Mouse (Mus musculus) MEL (cell line): Measurements from ENCODE around the gene Vegfb. TPM values are rescaled to one million over a fixed set of nuclear protein-coding genes. Genes with fewer than 3 reads are reported as not detected.

Experiments
- DNase-seq: peaks from one replicate; pipeline ENCODE4 v3.0.0; 2011; ENCODE audit warnings: low read depth, low spot score
- H3K27ac ChIP-seq: 2 replicates; pipeline ENCODE4 v1.5.1; 2012; ENCODE audit warnings: low read depth, mild to moderate bottlenecking, control low read depth, low read length, moderate library complexity; ENCODE audit not compliant: control insufficient read depth
- H3K27me3 ChIP-seq, 2 experiments: fragments of 150-350 bp in 1 of 2; sonication (generic) in 1 of 2; 2 replicates each; pipeline ENCODE4 v1.6.1; 2012; ENCODE audit warnings: low read length in 2 of 2, mild to moderate bottlenecking in 2 of 2, improper control_type of control experiment in 1 of 2, moderate library complexity in 1 of 2; ENCODE audit not compliant: insufficient read depth in 2 of 2, control insufficient read depth in 1 of 2
- H3K36me3 ChIP-seq, 2 experiments: 2 replicates each; pipeline ENCODE4 v1.6.1; 2012 to 2014; ENCODE audit warnings: low read length in 2 of 2, improper control_type of control experiment in 1 of 2, inconsistent platforms in 1 of 2, mild to moderate bottlenecking in 1 of 2; ENCODE audit not compliant: insufficient read depth in 2 of 2, control insufficient read depth in 1 of 2
- H3K4me1 ChIP-seq, 2 experiments: fragments of 150-350 bp in 1 of 2; sonication (generic) in 1 of 2; 2 replicates each; pipeline ENCODE4 v1.6.1; 2012; ENCODE audit warnings: low read length in 2 of 2, improper control_type of control experiment in 1 of 2, mild to moderate bottlenecking in 1 of 2; ENCODE audit not compliant: insufficient read depth in 2 of 2, control insufficient read depth in 1 of 2
- H3K4me3 ChIP-seq, 2 experiments: fragments of 150-350 bp in 1 of 2; sonication (generic) in 1 of 2; 2 replicates each; pipeline ENCODE4 v1.5.1; 2012; ENCODE audit warnings: low read depth in 2 of 2, low read length in 2 of 2, mild to moderate bottlenecking in 2 of 2, moderate library complexity in 2 of 2, control low read depth in 1 of 2, improper control_type of control experiment in 1 of 2; ENCODE audit not compliant: control insufficient read depth in 1 of 2, insufficient read depth in 1 of 2
- H3K79me2 ChIP-seq: 2 replicates; pipeline ENCODE4 v1.6.1; 2012; ENCODE audit warnings: mild to moderate bottlenecking, low read length, moderate library complexity; ENCODE audit not compliant: control insufficient read depth, poor library complexity, insufficient read depth
- H3K9ac ChIP-seq: 2 replicates; pipeline ENCODE4 v1.6.1; 2012; ENCODE audit warnings: low read depth, mild to moderate bottlenecking, control low read depth, low read length, moderate library complexity; ENCODE audit not compliant: control insufficient read depth, poor library complexity, severe bottlenecking
- H3K9me3 ChIP-seq: fragments of 150-350 bp; sonication (generic); replicated peaks from 2 replicates; pipeline ENCODE4 v1.6.1; 2012; ENCODE audit warnings: mild to moderate bottlenecking, low read length, improper control_type of control experiment, moderate library complexity; ENCODE audit not compliant: insufficient read depth
- BHLHE40 ChIP-seq: IDR thresholded peaks from 2 replicates; pipeline ENCODE4 v1.6.1; 2012; ENCODE audit warnings: low read depth, mild to moderate bottlenecking, inconsistent platforms, low read length, improper control_type of control experiment, borderline replicate concordance
- CHD1 ChIP-seq: IDR thresholded peaks from 2 replicates; pipeline ENCODE4 v1.6.1; 2012; ENCODE audit warnings: low read depth, mild to moderate bottlenecking, inconsistent platforms, low read length, improper control_type of control experiment
- CHD2 ChIP-seq: IDR thresholded peaks from 2 replicates; pipeline ENCODE4 v1.6.1; 2011; ENCODE audit warnings: low read length, improper control_type of control experiment
- CTCF ChIP-seq, 3 experiments: IDR thresholded peaks in 2 of 3; conservative IDR thresholded peaks in 1 of 3; 2 replicates each; pipeline ENCODE4 v1.5.1; 2011 to 2012; ENCODE audit warnings: low read length in 3 of 3, low read depth in 2 of 3, mild to moderate bottlenecking in 2 of 3, improper control_type of control experiment in 1 of 3, inconsistent platforms in 1 of 3, mixed read lengths in 1 of 3, moderate library complexity in 1 of 3; ENCODE audit not compliant: control insufficient read depth in 1 of 3, insufficient read depth in 1 of 3, poor library complexity in 1 of 3, severe bottlenecking in 1 of 3
- E2F4 ChIP-seq: IDR thresholded peaks from 2 replicates; pipeline ENCODE4 v1.6.1; 2011; ENCODE audit warnings: low read depth, low read length, improper control_type of control experiment, borderline replicate concordance
- EP300 ChIP-seq, 2 experiments: IDR thresholded peaks; 2 replicates each; pipeline ENCODE4 v1.6.1; 2011; ENCODE audit warnings: improper control_type of control experiment in 2 of 2, low read length in 2 of 2, low read depth in 1 of 2, mild to moderate bottlenecking in 1 of 2
- GABPA ChIP-seq: IDR thresholded peaks from 2 replicates; pipeline ENCODE4 v1.6.1; 2012; ENCODE audit warnings: low read depth, mild to moderate bottlenecking, inconsistent platforms, low read length, improper control_type of control experiment, moderate library complexity
- GATA1 ChIP-seq: IDR thresholded peaks from 2 replicates; pipeline ENCODE4 v1.6.1; 2011; ENCODE audit warnings: low read depth, low read length, improper control_type of control experiment
- HCFC1 ChIP-seq: IDR thresholded peaks from 2 replicates; pipeline ENCODE4 v1.6.1; 2012; ENCODE audit warnings: low read depth, mild to moderate bottlenecking, inconsistent platforms, low read length, improper control_type of control experiment, moderate library complexity
- JUND ChIP-seq: IDR thresholded peaks from 2 replicates; pipeline ENCODE4 v1.6.1; 2011; ENCODE audit warnings: low read depth, mild to moderate bottlenecking, improper control_type of control experiment, low read length
- KAT2A ChIP-seq: conservative IDR thresholded peaks from 2 replicates; pipeline ENCODE4 v1.6.1; 2012; ENCODE audit warnings: low read depth, low read length, improper control_type of control experiment, inconsistent platforms
- MAFK ChIP-seq: IDR thresholded peaks from 2 replicates; pipeline ENCODE4 v1.6.1; 2011; ENCODE audit warnings: low read depth, mild to moderate bottlenecking, low read length, improper control_type of control experiment, borderline replicate concordance
- MAX ChIP-seq: IDR thresholded peaks from 2 replicates; pipeline ENCODE4 v1.6.1; 2011; ENCODE audit warnings: low read length, improper control_type of control experiment
- MAZ ChIP-seq: IDR thresholded peaks from 2 replicates; pipeline ENCODE4 v1.6.1; 2012; ENCODE audit warnings: low read depth, mild to moderate bottlenecking, inconsistent platforms, low read length, improper control_type of control experiment
- MXI1 ChIP-seq: IDR thresholded peaks from 2 replicates; pipeline ENCODE4 v1.6.1; 2011; ENCODE audit warnings: mild to moderate bottlenecking, low read depth, low read length, improper control_type of control experiment
- MYB ChIP-seq: IDR thresholded peaks from 2 replicates; pipeline ENCODE4 v1.6.1; 2011; ENCODE audit warnings: mild to moderate bottlenecking, low read depth, low read length, improper control_type of control experiment
- MYC ChIP-seq: IDR thresholded peaks from 2 replicates; pipeline ENCODE4 v1.6.1; 2011; ENCODE audit warnings: low read depth, mild to moderate bottlenecking, low read length, improper control_type of control experiment, moderate library complexity
- NELFE ChIP-seq: IDR thresholded peaks from 2 replicates; pipeline ENCODE4 v1.6.1; 2011; ENCODE audit warnings: low read depth, low read length, improper control_type of control experiment
- NRF1 ChIP-seq: IDR thresholded peaks from 2 replicates; pipeline ENCODE4 v1.6.1; 2014; ENCODE audit warnings: low read depth, mild to moderate bottlenecking, inconsistent platforms, low read length, improper control_type of control experiment, moderate library complexity; ENCODE audit not compliant: poor library complexity, insufficient read depth, severe bottlenecking
- POLR2AphosphoS2 ChIP-seq: IDR thresholded peaks from 2 replicates; pipeline ENCODE4 v1.6.1; 2011; ENCODE audit warnings: low read length, improper control_type of control experiment
- POLR2AphosphoS5 ChIP-seq: IDR thresholded peaks from 2 replicates; pipeline ENCODE4 v1.6.1; 2012; ENCODE audit warnings: low read depth, borderline replicate concordance, mild to moderate bottlenecking, inconsistent platforms, low read length, moderate library complexity, mixed read lengths
- SIN3A ChIP-seq: IDR thresholded peaks from 2 replicates; pipeline ENCODE4 v1.6.1; 2012; ENCODE audit warnings: low read length, improper control_type of control experiment, inconsistent platforms
- SMC3 ChIP-seq: IDR thresholded peaks from 2 replicates; pipeline ENCODE4 v1.6.1; 2011; ENCODE audit warnings: low read depth, low read length, improper control_type of control experiment
- TAL1 ChIP-seq: IDR thresholded peaks from 2 replicates; pipeline ENCODE4 v1.6.1; 2012; ENCODE audit warnings: mild to moderate bottlenecking, inconsistent platforms, low read length, moderate library complexity, mixed read lengths
- TCF12 ChIP-seq: IDR thresholded peaks from 2 replicates; pipeline ENCODE4 v1.6.1; 2014; ENCODE audit warnings: low read depth, mild to moderate bottlenecking, inconsistent platforms, low read length, improper control_type of control experiment, moderate library complexity
- UBTF ChIP-seq: IDR thresholded peaks from 2 replicates; pipeline ENCODE4 v1.6.1; 2012; ENCODE audit warnings: low read depth, mild to moderate bottlenecking, inconsistent platforms, low read length, improper control_type of control experiment, moderate library complexity, borderline replicate concordance; ENCODE audit not compliant: insufficient read depth
- USF1 ChIP-seq: IDR thresholded peaks from 2 replicates; pipeline ENCODE4 v1.6.1; 2014; ENCODE audit warnings: low read depth, mild to moderate bottlenecking, inconsistent platforms, low read length, improper control_type of control experiment, moderate library complexity
- ZC3H11A ChIP-seq: IDR thresholded peaks from 2 replicates; pipeline ENCODE4 v1.6.1; 2012; ENCODE audit warnings: low read depth, mild to moderate bottlenecking, inconsistent platforms, low read length, improper control_type of control experiment
- ZKSCAN1 ChIP-seq: IDR thresholded peaks from 2 replicates; pipeline ENCODE4 v1.6.1; 2012; ENCODE audit warnings: low read depth, mild to moderate bottlenecking, inconsistent platforms, low read length, improper control_type of control experiment, moderate library complexity
- ZMIZ1 ChIP-seq: IDR thresholded peaks from 2 replicates; pipeline ENCODE4 v1.6.1; 2012; ENCODE audit warnings: low read depth, mild to moderate bottlenecking, inconsistent platforms, low read length, improper control_type of control experiment, moderate library complexity
- ZNF384 ChIP-seq: IDR thresholded peaks from 2 replicates; pipeline ENCODE4 v1.6.1; 2012; ENCODE audit warnings: low read depth, mild to moderate bottlenecking, inconsistent platforms, low read length, improper control_type of control experiment
- polyA plus RNA-seq, 2 experiments: library from polyadenylated mRNA; stranded (reverse) in 1 of 2; unstranded in 1 of 2; fragments of >175 nt in 1 of 2; fragments of >200 nt in 1 of 2; gene quantifications; 2 replicates each; pipeline versions ENCODE4 v1.2.1 to v1.2.4; 2012; ENCODE audit warnings: low replicate concordance in 2 of 2, low read depth in 1 of 2; ENCODE audit not compliant: insufficient read length in 2 of 2, insufficient read depth in 1 of 2, missing spikeins in 1 of 2
- total RNA-seq: library from RNA; depleted of rRNA; stranded (reverse); fragments of 300-350 nt; gene quantifications from 2 replicates; pipeline ENCODE4 v1.2.3, GENCODE M21; 2012

The Vegfb gene
- total and polyA plus RNA-seq, 3 experiments = 11.2 to 67.6 TPM; not detected in 1

- H3K4me3 ChIP-seq = peak overlapping the region in 1 of 2 experiments; percentile 78; a peak in 3 of 4 replicates
- H3K27ac ChIP-seq = no peak overlapping the region
- peak overlapping the region; percentile 94; the same call in 1 of the 2 replicates for H3K9ac ChIP-seq
- H3K27me3 ChIP-seq = no peaks in the 10 kb centered on the region
- H3K36me3 ChIP-seq = peaks cover 0 to 10% of the 10 kb centered on the region in 2 experiments; a peak in 2 of 4 replicates
- peak; percentile 88 for TF ChIP-seq BHLHE40
- TF ChIP-seq ZNF384 = no peak
- no peak for TF ChIP-seq ZMIZ1
- TF ChIP-seq POLR2AphosphoS2 = no peak
- peak; percentile 26; the same call in 1 of the 2 replicates for TF ChIP-seq TAL1
- no peak for TF ChIP-seq CHD1
- no peak for TF ChIP-seq ZKSCAN1
- peak in 1 of 2 experiments; percentile 64; a peak in 2 of 4 replicates for TF ChIP-seq EP300 (IDR thresholded peaks at IDR 0.05; ENCODE audit: low read depth in 1 of 2, low read length in 2 of 2)
- TF ChIP-seq MXI1 = no peak
- no peak for TF ChIP-seq GABPA
- TF ChIP-seq MAZ = no peak
- peak; percentile 63 for TF ChIP-seq TCF12
- no peak for TF ChIP-seq SMC3
- no peak for TF ChIP-seq HCFC1
- TF ChIP-seq USF1 = no peak
- TF ChIP-seq E2F4 = no peak
- TF ChIP-seq SIN3A = no peak
- TF ChIP-seq GATA1 = peak; percentile 73
- no peak for TF ChIP-seq MYC
- TF ChIP-seq CHD2 = no peak
- TF ChIP-seq ZC3H11A = no peak
- no peak for TF ChIP-seq CTCF (IDR thresholded peaks at IDR 0.05 in 2 of 3, conservative IDR thresholded peaks at IDR 0.05 in 1 of 3; ENCODE audit: control insufficient read depth in 1 of 3, insufficient read depth in 1 of 3, low read depth in 2 of 3, low read length in 3 of 3, poor library complexity in 1 of 3, severe bottlenecking in 1 of 3)
- TF ChIP-seq POLR2AphosphoS5 = no peak
- TF ChIP-seq KAT2A = no peak
- TF ChIP-seq MYB = no peak
- no peak for TF ChIP-seq MAX
- no peak for TF ChIP-seq UBTF
- TF ChIP-seq MAFK = no peak
- TF ChIP-seq NELFE = no peak
- no peak for TF ChIP-seq NRF1
- no peak for TF ChIP-seq JUND
- H3K9me3 ChIP-seq = no peaks in the 10 kb centered on the region
- H3K79me2 ChIP-seq = peaks cover 7% of the 10 kb centered on the region; the same call in 1 of the 2 replicates
- H3K4me1 ChIP-seq = peaks cover 11 to 19% of the 10 kb centered on the region in 2 experiments
- DNase-seq = no peak
Observed at GRCm38 (mm10) chr19:6985951-6986708, 1.3 kb downstream of the Vegfb start.
